Mouse (Mus musculus) megakaryocyte, embryonic 14.5 days (primary cell): ENCODE data around the gene Gins1.

ENCODE experiments used
- FLI1 ChIP-seq: IDR thresholded peaks from 2 replicates; pipeline ENCODE4 v1.6.1; 2012; ENCODE audit warnings: low read length, inconsistent platforms, mixed read lengths
- GATA1 ChIP-seq: IDR thresholded peaks from 3 replicates; pipeline ENCODE4 v1.6.1; 2012; ENCODE audit warnings: mixed read lengths, low read length, inconsistent platforms, borderline replicate concordance

- TF ChIP-seq GATA1 (no peak), FLI1 (no peak)
These were observed 68.4 kb downstream of the Gins1 start for GRCm38 (mm10) chr2:150973401-150974115.
